Mouse (Mus musculus) forebrain, embryonic 16.5 days (tissue): ENCODE measurements at regions not wholly inside any gene's neighbourhood (a gene's known extent, or its start where the extent isn't known, plus 50 kb on each side); places are given as distances from the start of the nearest gene placed in this dataset. TPM values are rescaled to one million over a fixed set of nuclear protein-coding genes. Genes with fewer than 3 reads are reported as not detected.

Source experiments
- microRNA counts: library from miRNA; unstranded; fragments of <30 nt; microRNA quantifications from one replicate; lab custom pipeline; 2016
- microRNA-seq: library from miRNA; unstranded; fragments of <30 nt; microRNA quantifications from one replicate; pipeline ENCODE4, GENCODE M21; 2017

MicroRNAs in the stretch of these regions (microRNA counts, 519-probe panel; counts per million panel counts)
- not detected for microRNA mmu-miR-325 (lab: Ali Mortazavi, UCI)

Small RNA genes in the stretch of these regions (microRNA-seq; reads per million reads assigned to microRNA genes)
- gene Mir325, result 638 reads per million, percentile 74 among the genes with 10 or more reads in this experiment
